Mouse (Mus musculus): ENCODE measurements at regions not wholly inside any gene's neighbourhood (a gene's known extent, or its start where the extent isn't known, plus 50 kb on each side); places are given as distances from the start of the nearest gene placed in this dataset.

DNA sequence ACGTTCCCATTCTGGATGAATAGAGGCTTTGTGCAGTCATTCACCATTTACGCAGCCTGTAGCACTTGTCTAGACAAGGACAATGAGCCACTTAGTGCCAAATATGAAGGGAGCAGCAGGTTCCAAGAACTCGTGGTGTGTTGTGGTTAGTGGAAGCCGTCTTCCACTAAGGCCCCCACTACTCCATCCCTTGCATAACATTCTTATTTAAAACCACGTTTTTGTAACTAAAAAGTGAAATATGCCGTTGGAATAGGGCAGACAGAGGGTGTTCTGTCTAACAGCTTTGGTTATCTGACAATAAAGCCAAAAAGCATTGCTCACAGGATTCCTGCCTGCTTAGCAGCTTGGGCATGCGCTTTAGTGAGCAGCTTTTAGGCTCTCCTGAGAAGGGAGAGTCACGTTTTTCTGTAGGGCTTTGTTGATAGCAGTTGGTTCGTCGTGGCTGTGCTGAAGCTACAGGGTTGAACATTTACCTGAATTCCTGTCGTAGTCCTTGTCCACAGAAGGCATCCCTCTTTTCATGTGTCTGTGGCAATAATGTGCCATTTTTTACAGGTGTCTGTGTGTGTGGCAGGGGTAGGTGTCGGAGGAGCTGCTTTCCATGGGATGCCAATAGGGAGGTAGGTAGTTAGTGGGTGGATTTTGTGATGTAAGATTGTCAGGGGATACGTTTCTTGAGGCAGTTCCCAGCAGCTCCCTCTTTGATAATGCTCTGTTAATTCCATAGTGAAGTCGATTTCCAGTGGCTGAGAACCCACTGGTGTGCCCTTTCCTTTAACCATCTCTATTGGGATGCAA is 221.9 kb downstream of the 1700064H15Rik start:
- Histone ChIP-seq H3K4me2 (ENCODE audit: low read length) (no peak overlapping the region), H3K4me3 (replicated peaks; ENCODE audit: low read depth, low read length) (no peak overlapping the region), H3K9me3 (replicated peaks; ENCODE audit: low read length) (no peaks in the 10 kb centered on the region), H3K4me1 (replicated peaks; ENCODE audit: insufficient read depth, low read length) (no peaks in the 10 kb centered on the region), H3K9ac (ENCODE audit: low read depth, low read length) (no peak overlapping the region), H3K36me3 (ENCODE audit: insufficient read depth, low read length) (no peaks in the 10 kb centered on the region), H3K27ac (no peak overlapping the region), H3K27me3 (ENCODE audit: insufficient read depth, low read length) (no peaks in the 10 kb centered on the region)
- 68% methylated on average over 14 of the region's 14 CpGs for WGBS
- no peak for ATAC-seq (replicated peaks; ENCODE audit: low FRiP score, low read depth)
- TF ChIP-seq CTCF (IDR thresholded peaks at IDR 0.05; ENCODE audit: low read depth): no peak
- no peak for DNase-seq (ENCODE audit: low spot score)

GRCm38 (mm10) chr3:19385675-19386074 is 242.8 kb downstream of the 1700064H15Rik start:
- Histone ChIP-seq H3K9me3 (replicated peaks; ENCODE audit: low read length) (no peaks in the 10 kb centered on the region), H3K27me3 (ENCODE audit: insufficient read depth, low read length) (no peaks in the 10 kb centered on the region), H3K4me2 (ENCODE audit: low read length) (no peak overlapping the region), H3K36me3 (ENCODE audit: insufficient read depth, low read length) (no peaks in the 10 kb centered on the region), H3K27ac (no peak overlapping the region), H3K9ac (ENCODE audit: low read depth, low read length) (no peak overlapping the region), H3K4me1 (replicated peaks; ENCODE audit: insufficient read depth, low read length) (no peaks in the 10 kb centered on the region), H3K4me3 (replicated peaks; ENCODE audit: low read depth, low read length) (no peak overlapping the region)
- WGBS: 6% methylated on average over 2 of the region's 2 CpGs
- no peak for ATAC-seq (replicated peaks; ENCODE audit: low FRiP score, low read depth)
- no peak for TF ChIP-seq CTCF (IDR thresholded peaks at IDR 0.05; ENCODE audit: low read depth)
- DNase-seq (ENCODE audit: low spot score): no peak

DNA sequence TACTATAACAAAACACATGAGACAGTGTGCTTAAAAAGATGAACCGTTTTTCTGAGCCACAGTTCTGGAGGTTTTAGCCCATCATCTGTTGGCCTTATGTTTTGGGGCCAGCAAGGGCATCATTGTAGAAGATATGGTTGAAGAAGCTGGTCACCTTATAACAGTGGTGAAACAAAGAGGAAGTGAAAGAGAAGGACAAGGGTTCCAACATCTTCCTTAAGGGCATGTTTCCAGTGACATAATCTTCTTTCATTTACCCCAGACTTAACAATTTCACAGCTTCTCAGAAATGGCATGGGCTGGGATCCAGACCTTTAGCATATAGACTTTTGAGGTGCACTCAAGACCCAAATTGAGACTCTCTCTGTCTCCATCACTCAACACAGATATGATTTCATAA is 259.5 kb downstream of the 1700064H15Rik start:
- TF ChIP-seq CTCF (IDR thresholded peaks at IDR 0.05; ENCODE audit: low read depth): no peak
- Histone ChIP-seq H3K27ac (no peak overlapping the region), H3K9ac (ENCODE audit: low read depth, low read length) (no peak overlapping the region), H3K4me3 (replicated peaks; ENCODE audit: low read depth, low read length) (no peak overlapping the region), H3K36me3 (ENCODE audit: insufficient read depth, low read length) (no peaks in the 10 kb centered on the region), H3K4me2 (ENCODE audit: low read length) (no peak overlapping the region), H3K9me3 (replicated peaks; ENCODE audit: low read length) (no peaks in the 10 kb centered on the region), H3K27me3 (ENCODE audit: insufficient read depth, low read length) (no peaks in the 10 kb centered on the region), H3K4me1 (replicated peaks; ENCODE audit: insufficient read depth, low read length) (no peaks in the 10 kb centered on the region)
- ATAC-seq (replicated peaks; ENCODE audit: low FRiP score, low read depth) (no peak), DNase-seq (ENCODE audit: low spot score) (no peak)
- WGBS: 86% methylated on average over 1 of the region's 1 CpGs

GRCm38 (mm10) chr3:19367761-19368160 is 260.7 kb downstream of the 1700064H15Rik start:
- Histone ChIP-seq H3K36me3 (ENCODE audit: insufficient read depth, low read length) (no peaks in the 10 kb centered on the region), H3K4me1 (replicated peaks; ENCODE audit: insufficient read depth, low read length) (no peaks in the 10 kb centered on the region), H3K4me2 (ENCODE audit: low read length) (no peak overlapping the region), H3K27me3 (ENCODE audit: insufficient read depth, low read length) (no peaks in the 10 kb centered on the region), H3K27ac (no peak overlapping the region), H3K9ac (ENCODE audit: low read depth, low read length) (no peak overlapping the region), H3K4me3 (replicated peaks; ENCODE audit: low read depth, low read length) (no peak overlapping the region), H3K9me3 (replicated peaks; ENCODE audit: low read length) (no peaks in the 10 kb centered on the region)
- 69% methylated on average over 2 of the region's 2 CpGs for WGBS
- ATAC-seq (replicated peaks; ENCODE audit: low FRiP score, low read depth): no peak
- TF ChIP-seq CTCF (IDR thresholded peaks at IDR 0.05; ENCODE audit: low read depth): no peak
- DNase-seq (ENCODE audit: low spot score): no peak

All from kidney, postnatal 0 days (tissue).